Mouse (Mus musculus) brain, embryonic 14.5 days (tissue): ENCODE results near the gene Oxt. TPM values are rescaled to one million over a fixed set of nuclear protein-coding genes. Genes with fewer than 3 reads are reported as not detected.

Experiments used
- DNase-seq: peaks from one replicate; pipeline ENCODE4 v3.0.0-alpha.2; 2011; ENCODE audit warnings: low read depth
- CTCF ChIP-seq: fragments of 200-500 bp; IDR thresholded peaks from 2 replicates; pipeline ENCODE4 v1.5.1; 2012; ENCODE audit warnings: inconsistent platforms, mild to moderate bottlenecking, moderate library complexity, borderline replicate concordance; ENCODE audit not compliant: insufficient read depth, insufficient read length; ENCODE audit errors: extremely low read depth
- POLR2A ChIP-seq: fragments of 200-500 bp; IDR thresholded peaks from 2 replicates; pipeline ENCODE4 v1.6.1; 2012; ENCODE audit warnings: mild to moderate bottlenecking, inconsistent platforms, borderline replicate concordance; ENCODE audit not compliant: poor library complexity, insufficient read depth, insufficient read length, severe bottlenecking; ENCODE audit errors: extremely low read depth
- polyA plus RNA-seq: library from polyadenylated mRNA; depleted of rRNA; stranded (reverse); fragments of >200 nt; gene quantifications from 2 replicates; pipeline ENCODE4 v1.2.3, GENCODE M21; 2012; rRNA removed

The Oxt gene
- polyA plus RNA-seq, 1 experiment = 0.19 TPM

- DNase-seq = no peak
- TF ChIP-seq CTCF (no peak), POLR2A (no peak)
Observed at GRCm38 (mm10) chr2:130618972-130619371, 43.0 kb downstream of the Oxt start.

Other genes with a start within 250 kb of the Oxt start
- 15.4 and 24.0 TPM in 2 replicates for gene Cpxm1, start 178.6 kb upstream of the Oxt start, polyA plus RNA-seq
- gene Gm28372, start 170.9 kb upstream of the Oxt start, polyA plus RNA-seq = not detected in 2 replicates
- not detected in 2 replicates for gene 1700020A23Rik, start 170.9 kb upstream of the Oxt start, polyA plus RNA-seq
- not detected in 2 replicates for gene Tmem239, start 169.7 kb upstream of the Oxt start, polyA plus RNA-seq
- 114 and 169 TPM in 2 replicates for gene Vps16, start 151.8 kb upstream of the Oxt start, polyA plus RNA-seq
- gene Pced1a, start 151.5 kb upstream of the Oxt start, polyA plus RNA-seq = 32.5 and 36.9 TPM in 2 replicates
- 119 and 127 TPM in 2 replicates for gene Ptpra, start 125.9 kb upstream of the Oxt start, polyA plus RNA-seq
- 63.1 and 70.8 TPM in 2 replicates for gene Mrps26, start 12.4 kb upstream of the Oxt start, polyA plus RNA-seq
- 3.9 and 7.1 TPM in 2 replicates for gene Avp, start 6.4 kb downstream of the Oxt start, polyA plus RNA-seq
- 4.6 and 5.6 TPM in 2 replicates for gene Fastkd5, start 53.9 kb downstream of the Oxt start, polyA plus RNA-seq
- gene Ubox5, start 53.9 kb downstream of the Oxt start, polyA plus RNA-seq = 10.3 and 11.6 TPM in 2 replicates
- gene Lzts3, start 66.6 kb downstream of the Oxt start, polyA plus RNA-seq = 28.7 and 32.7 TPM in 2 replicates
- gene Ddrgk1, start 88.5 kb downstream of the Oxt start, polyA plus RNA-seq = 42.4 and 47.8 TPM in 2 replicates
- 91.6 and 118 TPM in 2 replicates for gene Itpa, start 91.4 kb downstream of the Oxt start, polyA plus RNA-seq
- 1.9 and 2.2 TPM in 2 replicates for gene Slc4a11, start 121.3 kb downstream of the Oxt start, polyA plus RNA-seq